Comparison of ENCODE assay signal across 9 mouse cellular contexts in genomic region chr8:125819797-125820196, GRCm38 (mm10).
DNase-seq lines count a peak whose midpoint lies in the region; ATAC-seq lines count a peak whose summit lies in the region.
"Had no signal": no experiment of that assay in that cellular context is flagged by ENCODE, and none has a peak within 500 bp of the region (broad histone marks: within the 10 kb centered on the region; RNA-seq: fewer than 3 reads in every experiment).

No protein-coding gene starts in this region.

- no peak overlapping the region for H3K4me2 ChIP-seq in lung, embryonic 16.5 days (ENCODE audit: low read depth, low read length)
- no peak overlapping the region for H3K4me2 ChIP-seq in intestine, embryonic 15.5 days (replicated peaks)
- H3K4me2 ChIP-seq: neural tube, embryonic 12.5 days had no signal

- H3K27me3 ChIP-seq in lung, embryonic 16.5 days (ENCODE audit: control insufficient read depth, insufficient read depth, low read depth, low read length), result no peaks in the 10 kb centered on the region
- no peaks in the 10 kb centered on the region for H3K27me3 ChIP-seq in intestine, embryonic 15.5 days (replicated peaks)
- H3K27me3 ChIP-seq: neural tube, embryonic 12.5 days had no signal

- peak; percentile 86 for ATAC-seq in lung, embryonic 16.5 days (ENCODE audit: low read depth)
- no peak for ATAC-seq in intestine, embryonic 15.5 days

- peak; percentile 70 to 72 for DNase-seq in cerebellum, postnatal 10 days
- no peak for DNase-seq in cerebellum, adult 11 months
- peak; percentile 84 for DNase-seq in brain, adult 2 months (ENCODE audit: low read depth, low spot score)
- DNase-seq in layer of hippocampus, postnatal 10 days (ENCODE audit: low spot score in 2 of 2), result peak; percentile 44 to 63
- DNase-seq in neural tube, embryonic 10.5 days (ENCODE audit: extremely low spot score, low spot score), result no peak
- no peak for DNase-seq in gastrocnemius, postnatal 4 days (ENCODE audit: low spot score in 2 of 2)

- H3K4me3 ChIP-seq in lung, embryonic 16.5 days (ENCODE audit: low read length), result no peak overlapping the region
- no peak overlapping the region for H3K4me3 ChIP-seq in intestine, embryonic 15.5 days (replicated peaks)
- H3K4me3 ChIP-seq: neural tube, embryonic 12.5 days had no signal

- 39% methylated on average over 7 of the region's 7 CpGs for WGBS in lung, embryonic 16.5 days
- 63% methylated on average over 7 of the region's 7 CpGs for WGBS in intestine, embryonic 15.5 days

- H3K9me3 ChIP-seq in lung, embryonic 16.5 days (ENCODE audit: control insufficient read depth, low read length), result no peaks in the 10 kb centered on the region
- no peaks in the 10 kb centered on the region for H3K9me3 ChIP-seq in intestine, embryonic 15.5 days
- H3K9me3 ChIP-seq: neural tube, embryonic 12.5 days had no signal

- no peak overlapping the region for H3K9ac ChIP-seq in lung, embryonic 16.5 days (ENCODE audit: low read length)
- H3K9ac ChIP-seq in intestine, embryonic 15.5 days, result no peak overlapping the region
- H3K9ac ChIP-seq: neural tube, embryonic 12.5 days had no signal

- no peak overlapping the region for H3K27ac ChIP-seq in lung, embryonic 16.5 days (ENCODE audit: low read length)
- H3K27ac ChIP-seq in intestine, embryonic 15.5 days, result no peak overlapping the region
- H3K27ac ChIP-seq: neural tube, embryonic 12.5 days had no signal

- H3K4me1 ChIP-seq in lung, embryonic 16.5 days (replicated peaks; ENCODE audit: control insufficient read depth, insufficient read depth, low read length), result peaks cover 16% of the 10 kb centered on the region
- no peaks in the 10 kb centered on the region; the same call in 1 of the 2 replicates for H3K4me1 ChIP-seq in intestine, embryonic 15.5 days (replicated peaks)
- H3K4me1 ChIP-seq: neural tube, embryonic 12.5 days had no signal

- H3K36me3 ChIP-seq in lung, embryonic 16.5 days (ENCODE audit: control insufficient read depth, insufficient read depth, low read length), result no peaks in the 10 kb centered on the region
- H3K36me3 ChIP-seq in intestine, embryonic 15.5 days, result no peaks in the 10 kb centered on the region

Comparison
In these comparisons a context has a peak if more than half of its experiments do, and no peak if none do; other contexts are left out.
1. DNase-seq: peak in cerebellum, postnatal 10 days (2 of 2), brain, adult 2 months (single experiment) and layer of hippocampus, postnatal 10 days (2 of 2); none in cerebellum, adult 11 months (single experiment), neural tube, embryonic 10.5 days (single experiment) and gastrocnemius, postnatal 4 days (0 of 2).